Mouse (Mus musculus) adrenal gland, adult (tissue): Measurements from ENCODE around the gene Ppp1r14b.

Source experiments
- DNase-seq, 2 experiments: peaks; one replicate each; pipeline ENCODE4 v3.0.0; 2022 to 2023; ENCODE audit warnings: low spot score in 1 of 2; ENCODE audit not compliant: inconsistent age in 2 of 2

The Ppp1r14b gene

GRCm38 (mm10) chr19:6993011-6993770 lies 18.4 kb downstream of the Ppp1r14b start:
- DNase-seq = peak in 1 of 2 experiments; percentile 29

GRCm38 (mm10) chr19:6994002-6994401 lies 19.2 kb downstream of the Ppp1r14b start:
- peak in 1 of 2 experiments; percentile 40 for DNase-seq

GRCm38 (mm10) chr19:6994489-6994888 lies 19.7 kb downstream of the Ppp1r14b start:
- peak in 1 of 2 experiments; percentile 35 for DNase-seq

- DNase-seq = peak; percentile 49 to 80
Observed at GRCm38 (mm10) chr19:6995255-6995991, 20.7 kb downstream of the Ppp1r14b start.

- peak; percentile 92 to 97 for DNase-seq
Observed at GRCm38 (mm10) chr19:6996006-6996405, 21.2 kb downstream of the Ppp1r14b start, which contains the start of the genes Nudt22 and Trpt1. Gene Nudt22 (minus strand): TSS chr19:6996117. Gene Trpt1 (plus strand): TSS chr19:6996131.

GRCm38 (mm10) chr19:6997721-6998290 lies 23.0 kb downstream of the Ppp1r14b start:
- peak in 1 of 2 experiments; percentile 39 for DNase-seq

GRCm38 (mm10) chr19:6999360-7000063 lies 24.7 kb downstream of the Ppp1r14b start:
- peak in 1 of 2 experiments; percentile 39 for DNase-seq

GRCm38 (mm10) chr19:7006892-7007593 lies 32.3 kb downstream of the Ppp1r14b start:
- peak in 1 of 2 experiments; percentile 41 for DNase-seq

DNA sequence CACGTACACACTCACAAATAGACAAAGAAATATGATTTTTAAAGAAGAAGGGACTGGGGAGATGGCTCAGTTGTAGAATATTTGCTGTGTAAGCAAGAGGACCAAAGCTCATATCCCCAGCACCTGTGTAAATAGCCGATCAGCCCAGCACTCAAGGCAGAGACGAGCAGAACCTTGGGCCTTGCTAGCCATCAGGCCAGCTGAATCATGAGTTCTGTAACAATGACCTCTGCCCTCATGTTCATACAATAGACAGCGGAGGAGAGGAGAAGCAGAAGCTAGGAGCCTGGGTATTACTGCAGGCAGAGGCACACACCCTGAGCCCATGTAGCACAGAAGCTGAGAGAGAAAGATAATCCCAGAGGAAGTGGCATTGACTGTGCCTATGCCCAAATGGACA lies 37.7 kb downstream of the Ppp1r14b start:
- no peak for DNase-seq

DNA sequence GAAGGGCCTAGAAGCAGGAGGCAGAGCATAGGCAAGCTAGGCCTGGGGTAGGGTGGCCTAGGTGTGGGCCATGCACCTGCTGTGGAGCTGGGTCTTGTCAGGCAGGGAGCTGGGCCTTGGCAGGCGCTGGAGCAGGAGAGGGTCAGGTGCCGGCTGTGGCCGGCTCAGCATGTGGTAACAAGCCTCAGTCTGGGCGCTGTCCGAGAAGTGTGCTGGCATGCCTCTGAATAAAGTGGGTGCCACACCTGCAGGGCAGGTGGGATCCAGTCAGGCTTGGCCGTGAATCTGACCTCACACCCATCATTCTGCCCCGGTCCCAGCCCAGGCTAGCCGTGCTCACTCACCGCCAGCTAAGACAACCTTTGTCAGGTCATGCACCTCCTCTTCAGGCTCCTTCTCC lies 39.2 kb downstream of the Ppp1r14b start:
- DNase-seq = no peak

DNA sequence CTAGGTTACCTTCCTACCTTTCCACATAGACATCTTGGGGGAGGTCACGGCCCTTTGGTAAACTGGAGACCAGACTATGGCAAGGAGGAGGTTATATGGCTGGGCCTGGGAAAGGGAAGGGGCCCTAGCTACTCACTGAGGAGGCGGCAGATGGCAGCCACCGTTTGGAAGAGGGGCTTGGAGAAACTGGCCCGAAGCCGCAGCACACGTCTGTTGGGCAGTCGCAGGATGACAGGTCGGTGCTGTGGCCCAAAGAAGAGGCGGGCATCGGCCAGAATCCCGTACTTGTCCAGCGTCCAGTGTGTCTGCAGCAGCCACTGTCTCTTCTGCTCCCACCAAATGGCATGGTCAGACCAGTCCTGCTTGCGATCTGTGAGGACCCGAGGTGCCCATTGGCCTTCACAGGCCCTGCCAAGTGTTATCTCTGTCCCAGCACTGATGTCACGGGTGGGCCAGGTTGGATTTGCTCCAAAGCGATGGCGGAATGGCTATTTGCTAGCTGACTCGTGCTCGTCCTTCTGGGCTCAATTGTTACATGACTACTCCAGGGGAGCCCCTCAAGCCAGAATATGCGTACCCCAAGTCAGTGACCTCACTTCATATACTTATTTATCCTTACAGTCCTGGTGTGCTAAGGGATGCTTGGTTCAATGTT lies 39.8 kb downstream of the Ppp1r14b start:
- DNase-seq = no peak

- peak in 1 of 2 experiments; percentile 50 for DNase-seq
Observed at GRCm38 (mm10) chr19:7017541-7018457, 43.0 kb downstream of the Ppp1r14b start.

GRCm38 (mm10) chr19:7018546-7018945 lies 43.8 kb downstream of the Ppp1r14b start:
- DNase-seq = peak in 1 of 2 experiments; percentile 56

- DNase-seq = peak; percentile 49 to 69
Observed at GRCm38 (mm10) chr19:7019191-7019590, 44.4 kb downstream of the Ppp1r14b start, which contains the start of gene Fermt3. Gene Fermt3 (minus strand): TSS chr19:7019469.

DNA sequence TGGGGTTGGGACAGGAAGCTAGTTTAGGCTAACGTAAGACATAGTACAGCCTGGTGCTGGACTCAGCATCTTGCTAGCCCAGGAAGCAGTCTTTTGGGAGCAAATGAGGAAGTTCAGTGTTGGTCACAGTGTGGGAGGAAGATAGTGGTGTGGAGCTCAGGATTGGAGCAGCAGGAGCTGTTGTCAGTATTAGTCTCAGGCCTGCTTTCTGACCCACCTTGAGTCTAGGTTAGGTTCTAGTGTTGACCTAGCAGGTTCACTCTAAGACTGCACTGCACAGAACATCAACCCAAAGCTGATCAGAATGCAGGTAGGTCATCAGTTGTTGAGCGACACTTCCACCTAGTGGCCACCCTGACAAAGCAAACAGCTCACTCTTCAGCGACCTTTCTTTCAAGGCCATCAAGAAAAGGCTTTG lies 45.5 kb downstream of the Ppp1r14b start:
- peak; percentile 80 to 90 for DNase-seq
